Mouse (Mus musculus): ENCODE measurements at regions not wholly inside any gene's neighbourhood (a gene's known extent, or its start where the extent isn't known, plus 50 kb on each side); places are given as distances from the start of the nearest gene placed in this dataset.
A peak's percentile ranks its signal among the peaks of the same experiment; 100 is the strongest.

DNA sequence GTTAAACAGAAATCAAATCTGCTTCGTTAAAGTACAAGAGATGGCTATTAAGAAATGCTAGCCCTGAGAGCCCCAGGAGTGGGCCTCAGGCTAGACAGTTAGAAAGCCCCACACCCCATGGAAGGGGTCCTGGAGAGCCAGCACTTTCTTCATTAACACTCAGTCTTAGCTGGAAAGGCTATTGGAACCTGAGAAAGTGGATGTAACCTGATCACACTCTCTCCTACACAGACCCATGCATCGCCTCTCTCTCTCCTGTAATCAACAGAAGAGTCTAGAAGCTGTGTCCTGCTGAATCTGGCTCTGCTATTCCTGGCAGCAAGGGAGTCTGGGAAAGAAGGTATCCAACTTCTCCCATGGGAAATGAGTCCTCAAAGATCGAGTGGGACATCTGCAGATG lies 64.8 kb upstream of the Atl2 start:
- Histone ChIP-seq H3K27ac (peak overlapping the region; percentile 48; the same call in 1 of the 2 replicates), H3K36me3 (no peaks in the 10 kb centered on the region), H3K9me3 (replicated peaks) (no peaks in the 10 kb centered on the region), H3K4me3 (no peak overlapping the region), H3K4me1 (peaks cover 32% of the 10 kb centered on the region), H3K27me3 (ENCODE audit: low read depth, poor library complexity, severe bottlenecking) (no peaks in the 10 kb centered on the region)
- WGBS: 45% methylated on average over 3 of the region's 3 CpGs
- no peak for DNase-seq (ENCODE audit: low spot score)

DNA sequence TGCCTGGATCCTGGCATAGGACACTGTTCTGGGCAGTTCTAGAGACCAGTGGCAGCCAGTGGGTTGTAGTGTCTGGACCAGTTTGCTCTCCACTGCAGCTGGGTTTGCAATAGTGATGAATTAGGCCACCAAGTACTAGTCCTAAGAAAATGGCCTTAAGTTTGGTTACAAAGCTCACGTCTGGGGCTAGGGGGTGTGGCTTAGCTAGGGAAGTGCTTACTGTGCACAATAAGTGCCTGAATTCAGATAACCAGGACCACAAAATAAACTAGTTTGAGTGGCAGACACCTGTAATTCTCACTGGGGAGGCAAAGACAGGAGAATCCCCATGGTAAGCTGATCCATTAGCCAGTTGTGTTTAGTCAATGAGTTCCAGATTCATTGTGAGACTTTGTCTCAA lies 59.3 kb upstream of the Atl2 start:
- H3K27me3 ChIP-seq (ENCODE audit: low read depth, poor library complexity, severe bottlenecking): no peaks in the 10 kb centered on the region
- no peak overlapping the region for H3K27ac ChIP-seq
- WGBS: 54% methylated on average over 1 of the region's 1 CpGs
- no peaks in the 10 kb centered on the region for H3K9me3 ChIP-seq (replicated peaks)
- no peak overlapping the region for H3K4me3 ChIP-seq
- H3K4me1 ChIP-seq: peaks cover 29% of the 10 kb centered on the region
- H3K36me3 ChIP-seq: no peaks in the 10 kb centered on the region
- no peak for DNase-seq (ENCODE audit: low spot score)

- WGBS: 75% methylated on average over 6 of the region's 6 CpGs
- H3K4me3 ChIP-seq: no peak overlapping the region
- H3K9me3 ChIP-seq (replicated peaks): no peaks in the 10 kb centered on the region
- no peak overlapping the region for H3K27ac ChIP-seq
- H3K27me3 ChIP-seq (ENCODE audit: low read depth, poor library complexity, severe bottlenecking): no peaks in the 10 kb centered on the region
- H3K36me3 ChIP-seq: no peaks in the 10 kb centered on the region
- peaks cover 31% of the 10 kb centered on the region for H3K4me1 ChIP-seq
- no peak for DNase-seq (ENCODE audit: low spot score)
Observed at GRCm38 (mm10) chr17:79954624-79955244, 58.8 kb upstream of the Atl2 start.

GRCm38 (mm10) chr17:79948591-79949475 lies 52.9 kb upstream of the Atl2 start:
- no peaks in the 10 kb centered on the region for H3K9me3 ChIP-seq (replicated peaks)
- 64% methylated on average over 11 of the region's 11 CpGs for WGBS
- H3K27ac ChIP-seq: no peak overlapping the region
- no peak for DNase-seq (ENCODE audit: low spot score)
- H3K4me1 ChIP-seq: peaks cover 23% of the 10 kb centered on the region
- H3K27me3 ChIP-seq (ENCODE audit: low read depth, poor library complexity, severe bottlenecking): no peaks in the 10 kb centered on the region
- no peaks in the 10 kb centered on the region for H3K36me3 ChIP-seq
- no peak overlapping the region for H3K4me3 ChIP-seq

All from limb, embryonic 10.5 days (tissue).